Mouse (Mus musculus) embryonic fibroblast, embryonic 13.5 days (primary cell): ENCODE data around the gene Kctd8.

ENCODE experiments used
- CTCF ChIP-seq: IDR thresholded peaks from 2 replicates; pipeline ENCODE4 v1.5.1; 2011; ENCODE audit warnings: mild to moderate bottlenecking, control low read depth, low read length, moderate library complexity, borderline replicate concordance; ENCODE audit not compliant: insufficient read depth
- POLR2A ChIP-seq: IDR thresholded peaks from 2 replicates; pipeline ENCODE4 v1.6.1; 2011; ENCODE audit warnings: low read depth, mild to moderate bottlenecking, control low read depth, low read length, moderate library complexity

GRCm38 (mm10) chr5:69327561-69327960 is 13.9 kb downstream of the Kctd8 start:
- TF ChIP-seq CTCF (no peak), POLR2A (no peak)
